Mouse (Mus musculus) left cerebral cortex, postnatal 4 days (tissue): ENCODE measurements around the gene Srsf3. TPM values are rescaled to one million over a fixed set of nuclear protein-coding genes. Genes with fewer than 3 reads are reported as not detected.

Experiments used
- DNase-seq: peaks from one replicate; pipeline ENCODE4 v3.0.0-alpha.2; 2022
- intact Hi-C: fragments of 180-260 bp; cut with DNase I; formaldehyde crosslinking; loops from one replicate; pipeline ENCODE4 v1.15.1; 2025
- total RNA-seq, 2 experiments: library from RNA; stranded (reverse); gene quantifications; 2 replicates each; pipeline ENCODE4 v1.2.3; 2021

Gene Srsf3
- total RNA-seq, 2 experiments from 2014 or later = 220 to 228 TPM

DNA sequence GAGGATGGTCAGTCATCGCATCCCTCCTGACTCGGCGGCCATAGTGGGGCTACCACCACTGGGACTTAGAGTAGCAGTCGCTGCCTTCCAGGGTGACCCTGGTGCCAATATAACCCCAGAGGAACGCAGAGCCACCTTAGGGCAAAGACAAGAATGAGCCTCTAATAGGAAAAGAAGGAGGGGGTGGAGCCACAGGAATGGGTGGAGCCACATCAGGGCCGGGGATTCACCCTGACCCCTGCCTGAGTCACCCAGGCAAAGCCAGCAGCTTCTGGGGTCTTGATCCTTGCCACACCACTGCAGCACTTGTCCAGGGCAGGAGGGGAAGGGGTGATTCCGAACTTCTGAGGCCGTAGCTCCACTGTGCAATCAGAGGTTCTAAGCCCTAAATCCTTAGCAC, 51.2 kb downstream of the Srsf3 start:
- intact Hi-C loops = no loop called here
- DNase-seq = no peak

DNA sequence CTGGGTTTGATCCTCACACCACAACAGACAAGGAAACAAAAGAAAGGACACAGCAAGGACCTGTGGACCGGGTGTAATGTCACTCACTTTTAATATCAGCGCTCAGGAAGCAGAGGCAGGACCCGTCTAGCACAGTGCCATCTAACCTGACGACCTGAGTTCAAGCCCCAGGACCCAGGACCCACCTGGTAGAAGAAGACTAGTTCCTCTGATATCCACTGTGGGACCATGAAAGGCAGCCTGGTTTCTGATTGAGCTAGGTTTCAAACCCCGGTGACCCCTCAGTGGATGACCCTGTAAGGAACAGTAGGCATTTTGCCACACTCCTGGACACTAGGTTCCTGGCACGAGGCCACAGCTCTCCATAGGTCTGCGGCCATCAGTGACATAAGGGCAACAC, 52.2 kb downstream of the Srsf3 start:
- intact Hi-C loops = no loop called here
- no peak for DNase-seq

DNA sequence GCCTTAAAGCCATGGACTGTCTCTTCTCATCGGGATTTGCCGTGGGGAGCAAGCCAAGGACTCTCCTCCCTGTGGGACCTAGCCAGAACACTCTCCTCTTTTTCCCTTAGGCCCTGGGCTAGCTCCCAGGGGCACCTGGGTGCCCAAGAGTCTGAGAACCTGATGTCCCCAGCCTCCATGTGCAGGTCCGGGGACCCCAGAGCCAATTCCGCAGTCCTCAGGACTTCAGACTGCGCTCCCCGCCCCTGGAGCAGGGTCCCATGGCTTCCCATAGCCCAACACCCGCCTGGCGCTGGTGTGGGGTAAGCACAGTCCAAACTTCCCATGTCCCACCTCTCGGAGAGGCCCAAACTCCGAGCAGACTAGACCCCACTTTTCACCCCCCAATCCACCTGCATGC, 52.8 kb downstream of the Srsf3 start:
- intact Hi-C loops = no loop called here
- DNase-seq = no peak

DNA sequence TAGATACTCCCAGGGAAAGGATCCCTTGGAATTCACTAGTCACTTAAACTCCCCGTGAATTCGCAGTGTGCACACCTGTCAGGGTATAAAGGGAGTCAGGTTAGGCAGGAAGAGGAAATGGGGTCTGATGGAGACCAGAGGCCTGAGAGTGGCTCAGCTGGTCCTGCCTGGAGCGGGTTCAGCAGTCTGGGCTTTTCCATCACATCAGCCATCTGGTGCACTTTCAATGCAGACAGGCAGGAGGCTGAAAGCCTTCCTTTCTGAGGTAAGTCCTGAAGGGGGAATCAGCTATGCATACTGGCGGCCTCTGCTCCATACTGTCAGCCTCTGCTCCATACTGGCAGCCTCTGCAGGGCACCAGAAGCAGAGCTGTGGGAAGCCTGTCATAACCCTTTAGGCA, 54.5 kb downstream of the Srsf3 start:
- DNase-seq = no peak
- intact Hi-C loops = no loop called here

DNA sequence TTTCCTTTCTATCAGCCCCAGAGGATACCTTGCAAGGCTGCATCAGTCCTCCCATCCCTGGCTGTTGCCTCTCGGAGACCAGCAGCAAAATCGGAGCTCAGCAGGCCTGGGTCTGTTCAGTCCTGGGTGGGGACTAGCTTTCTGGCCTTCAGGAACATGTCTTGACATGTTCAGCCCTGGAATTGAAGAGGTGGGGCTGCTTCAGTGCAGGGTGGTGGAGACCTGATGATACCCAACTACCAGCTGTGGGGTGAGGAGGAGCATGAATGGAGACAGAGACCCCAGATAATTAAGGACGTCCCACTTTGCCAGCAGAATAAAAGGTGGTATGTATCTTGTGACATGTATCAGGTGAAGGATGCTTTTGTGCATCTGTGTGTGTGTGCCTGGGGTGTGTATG, 58.3 kb downstream of the Srsf3 start, which contains the start of gene Cdkn1a:
Gene Cdkn1a, plus strand, starts transcription at position 201 of the 400 bp plus-strand sequence.
- intact Hi-C loops = loop anchor here (5.0 kb wide), 1 partner anchor 33 kb away; no protein-coding TSS in a partner anchor
- no peak for DNase-seq

DNA sequence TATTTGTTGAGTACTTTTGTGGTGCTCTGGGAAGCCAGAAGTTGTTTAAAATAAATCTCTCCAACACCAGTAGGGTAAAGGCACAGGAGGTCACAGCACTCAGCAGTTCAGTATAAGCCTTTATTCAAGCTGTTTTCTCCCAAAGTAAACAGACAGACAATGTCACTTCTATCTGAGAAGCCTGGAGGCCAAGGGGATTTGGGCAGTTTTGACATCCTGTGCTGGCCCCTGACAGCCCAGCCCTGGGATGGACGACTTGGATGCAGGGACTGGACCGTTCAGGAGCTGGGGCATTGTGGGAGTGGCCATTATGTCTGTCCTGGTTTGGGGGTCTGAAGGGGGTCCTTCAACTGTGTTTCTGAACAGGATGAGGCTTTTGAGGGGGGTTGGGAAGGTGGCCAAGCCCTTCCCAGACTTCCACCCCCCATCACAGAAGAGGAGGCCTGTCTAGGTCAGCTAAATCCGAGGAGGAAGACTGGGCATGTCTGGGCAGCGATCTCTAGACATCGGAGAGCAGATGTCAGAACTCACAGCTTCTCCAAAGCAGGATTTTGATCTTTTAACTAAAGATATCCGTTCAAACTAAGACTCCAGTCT, 59.0 kb downstream of the Srsf3 start:
- DNase-seq = no peak
- intact Hi-C loops = loop anchor here (5.0 kb wide), 1 partner anchor 34 kb away; no protein-coding TSS in a partner anchor

DNA sequence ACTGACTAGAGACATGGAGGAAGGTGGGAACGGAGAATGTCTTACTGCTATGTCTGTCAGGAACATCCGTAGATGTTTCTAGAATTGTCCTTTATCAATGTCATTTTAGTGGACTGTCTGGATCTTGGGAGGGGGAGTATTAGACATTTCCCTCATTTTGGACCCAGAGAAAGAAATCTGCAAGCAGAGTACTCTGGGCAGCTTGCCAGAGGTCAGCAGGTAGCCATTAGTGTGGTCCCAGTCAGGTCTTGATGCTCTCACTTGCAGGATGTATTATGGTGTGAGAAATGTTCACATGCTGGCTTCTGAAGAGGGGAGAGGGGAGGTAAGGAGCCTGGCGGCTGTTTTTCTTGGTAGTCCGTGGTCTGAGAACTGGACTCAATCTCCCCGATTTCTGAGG, 60.1 kb downstream of the Srsf3 start:
- intact Hi-C loops = loop anchor here (5.0 kb wide), 1 partner anchor 35 kb away; no protein-coding TSS in a partner anchor
- DNase-seq = peak; percentile 25

Other genes starting within 250 kb of the Srsf3 start
- 10 to 100 TPM; 40.4 to 41.5 TPM for gene Brpf3, start 231.5 kb upstream of the Srsf3 start, total RNA-seq
- gene Pnpla1, start 174.2 kb upstream of the Srsf3 start, total RNA-seq = under 1 TPM; 0.22 to 0.42 TPM
- gene 4930539E08Rik, start 117.3 kb upstream of the Srsf3 start, total RNA-seq = 1 to 10 TPM; 3.0 to 6.7 TPM
- not detected for gene Pxt1, start 88.8 kb upstream of the Srsf3 start, total RNA-seq
- 100 to 1,000 TPM in 1 of 2 experiments, 10 to 100 TPM in 1; 99.1 to 109 TPM for gene Kctd20, start 80.7 kb upstream of the Srsf3 start, total RNA-seq
- gene Stk38, start 24.6 kb upstream of the Srsf3 start, total RNA-seq = 10 to 100 TPM; 83.3 to 93.2 TPM
- gene Cdkn1a, start 58.3 kb downstream of the Srsf3 start, total RNA-seq = 10 to 100 TPM; 29.6 to 34.4 TPM
- 1 to 10 TPM in 1 of 2 experiments, under 1 TPM in 1; 0.54 to 1.0 TPM for gene Rab44, start 81.5 kb downstream of the Srsf3 start, total RNA-seq
- 10 to 100 TPM; 67.9 to 81.9 TPM for gene Cpne5, start 205.5 kb downstream of the Srsf3 start, total RNA-seq
- 10 to 100 TPM; 35.1 to 40.5 TPM for gene Ppil1, start 231.6 kb downstream of the Srsf3 start, total RNA-seq
- gene BC004004, start 236.2 kb downstream of the Srsf3 start, total RNA-seq = 100 to 1,000 TPM; 102 to 107 TPM